Mouse (Mus musculus) urinary bladder, adult 2 months (tissue): ENCODE measurements at regions not wholly inside any gene's neighbourhood (a gene's known extent, or its start where the extent isn't known, plus 50 kb on each side); places are given as distances from the start of the nearest gene placed in this dataset.

Experiments used
- DNase-seq: peaks from one replicate; pipeline ENCODE4 v3.0.0; 2022; ENCODE audit warnings: low spot score

GRCm38 (mm10) chr17:62415152-62415551, 466.0 kb downstream of the Efna5 start:
- peak; percentile 22 for DNase-seq

- DNase-seq: no peak
Observed at GRCm38 (mm10) chr17:62412666-62413180, 468.4 kb downstream of the Efna5 start.

GRCm38 (mm10) chr17:62403739-62404138, 477.4 kb downstream of the Efna5 start:
- DNase-seq: no peak

- DNase-seq: no peak
Observed at GRCm38 (mm10) chr17:62393355-62394006, 487.6 kb downstream of the Efna5 start.

GRCm38 (mm10) chr17:62384053-62384452, 497.1 kb downstream of the Efna5 start:
- no peak for DNase-seq

GRCm38 (mm10) chr17:62378868-62379417, 502.2 kb downstream of the Efna5 start:
- no peak for DNase-seq

- no peak for DNase-seq
Observed at GRCm38 (mm10) chr17:62369100-62369499, 512.0 kb downstream of the Efna5 start.

GRCm38 (mm10) chr17:62367937-62368336, 513.2 kb downstream of the Efna5 start:
- no peak for DNase-seq

GRCm38 (mm10) chr17:62358323-62358722, 522.8 kb downstream of the Efna5 start:
- no peak for DNase-seq

GRCm38 (mm10) chr17:62337890-62338557, 543.1 kb downstream of the Efna5 start:
- DNase-seq: no peak

GRCm38 (mm10) chr17:62330226-62330625, 550.9 kb downstream of the Efna5 start:
- no peak for DNase-seq

GRCm38 (mm10) chr17:62326844-62327243, 554.3 kb downstream of the Efna5 start:
- no peak for DNase-seq

- no peak for DNase-seq
Observed at GRCm38 (mm10) chr17:62319033-62319432, 562.1 kb downstream of the Efna5 start.

GRCm38 (mm10) chr17:62310059-62310458, 571.1 kb downstream of the Efna5 start:
- DNase-seq: no peak

- no peak for DNase-seq
Observed at GRCm38 (mm10) chr17:62307111-62307510, 574.0 kb downstream of the Efna5 start.

- DNase-seq: no peak
Observed at GRCm38 (mm10) chr17:62306524-62306923, 574.6 kb downstream of the Efna5 start.

- no peak for DNase-seq
Observed at GRCm38 (mm10) chr17:62305140-62305539, 576.0 kb downstream of the Efna5 start.

- no peak for DNase-seq
Observed at GRCm38 (mm10) chr17:62304073-62304472, 577.0 kb downstream of the Efna5 start.

- no peak for DNase-seq
Observed at GRCm38 (mm10) chr17:62299875-62300274, 581.2 kb downstream of the Efna5 start.

- DNase-seq: no peak
Observed at GRCm38 (mm10) chr17:62297393-62298060, 583.6 kb downstream of the Efna5 start.

- DNase-seq: no peak
Observed at GRCm38 (mm10) chr17:62295412-62295811, 585.7 kb downstream of the Efna5 start.

- no peak for DNase-seq
Observed at GRCm38 (mm10) chr17:62292703-62293102, 588.4 kb downstream of the Efna5 start.
